Mouse (Mus musculus): ENCODE results near the gene Tnpo3.
A peak's percentile ranks its signal among the peaks of the same experiment; 100 is the strongest.

Tnpo3 gene

DNA sequence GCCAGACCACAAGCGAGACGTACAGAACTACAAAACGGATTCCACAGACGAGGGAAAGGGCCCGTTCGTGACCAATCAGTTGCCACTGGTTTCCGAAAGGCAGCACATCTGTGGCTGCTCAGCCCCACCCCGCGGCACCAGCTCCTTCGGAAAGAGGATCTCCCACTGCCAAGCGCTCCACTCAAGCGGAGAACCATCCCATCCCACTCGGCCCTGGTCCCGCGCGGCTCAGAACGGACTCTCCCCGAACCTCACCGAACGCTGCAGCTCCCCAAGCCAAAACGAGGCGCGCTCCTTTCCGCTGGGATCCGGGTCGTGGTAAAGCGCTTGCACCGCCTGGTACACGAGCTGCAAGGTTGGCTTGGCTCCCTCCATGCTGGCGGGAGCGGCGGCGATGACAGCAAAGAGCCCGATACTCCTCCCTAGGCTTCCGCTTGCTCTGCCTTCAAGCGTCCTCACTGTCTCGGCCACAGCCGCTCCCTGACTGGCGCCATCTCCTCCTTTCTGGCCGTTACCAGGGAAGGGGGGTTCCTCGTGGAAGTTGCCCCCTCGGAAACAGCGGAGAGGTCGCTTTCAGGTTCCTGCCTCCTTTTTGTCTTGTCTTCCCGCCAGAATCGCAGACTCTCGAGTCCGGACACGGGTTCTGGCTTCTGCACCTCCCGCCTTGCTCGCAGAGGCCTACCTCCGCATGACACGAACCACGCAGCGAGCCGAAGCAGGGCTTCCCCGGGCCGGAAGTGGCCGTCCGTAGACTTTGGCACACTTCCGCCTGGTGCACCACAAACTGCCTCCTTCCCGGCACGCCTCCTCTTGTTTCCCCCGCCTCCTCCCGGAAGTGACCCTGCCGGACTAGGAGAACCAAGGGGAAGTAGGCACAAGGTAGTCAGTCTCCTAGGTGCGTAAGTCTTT, at the start of gene Tnpo3:
TSS of gene Tnpo3 (minus strand) at position 777 of the 909 bp plus-strand sequence.
- DNase-seq (ENCODE audit: low spot score), result peak; percentile 89

DNA sequence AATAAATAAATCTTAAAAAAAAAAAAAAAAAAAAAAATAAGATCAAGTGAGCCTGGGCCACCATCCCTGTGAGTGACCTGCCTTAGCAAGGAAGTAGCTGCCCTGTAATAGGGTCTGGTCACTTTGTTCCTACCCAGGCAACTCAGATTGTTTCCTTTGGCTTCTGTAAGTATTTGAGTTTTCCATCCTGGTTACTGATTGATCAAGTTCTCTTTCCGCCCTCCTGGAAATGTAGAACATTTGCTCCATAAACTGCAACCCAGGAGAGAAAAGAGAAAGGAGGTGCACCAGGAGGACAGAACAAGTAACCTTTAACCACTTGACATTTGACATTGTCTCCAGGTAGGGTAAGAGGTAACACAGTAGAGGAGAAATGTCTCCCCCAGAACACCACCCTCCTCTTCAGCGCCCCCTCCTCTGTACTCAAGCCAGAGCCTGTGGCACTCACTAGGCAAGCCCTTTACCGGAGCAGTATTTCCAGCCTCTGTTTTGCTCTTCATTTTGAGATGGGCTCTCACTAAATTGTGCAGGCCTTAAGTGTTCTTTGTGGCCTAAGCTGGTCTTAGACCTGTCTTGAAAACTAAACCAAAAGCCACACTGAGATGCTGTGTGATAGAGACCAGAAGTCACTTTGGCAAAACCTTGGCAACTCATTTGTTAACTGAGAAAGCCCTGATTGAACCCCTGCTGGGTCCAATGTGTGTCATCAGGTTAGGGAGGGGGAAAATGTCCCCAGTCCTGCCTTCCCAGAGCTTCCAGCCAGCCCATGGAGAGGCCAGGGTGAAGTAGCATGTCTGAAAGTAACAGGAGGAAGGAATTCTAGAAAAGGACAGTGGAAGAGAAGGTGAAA, 49.2 kb upstream of the Tnpo3 start:
- DNase-seq (ENCODE audit: low spot score), result no peak

DNA sequence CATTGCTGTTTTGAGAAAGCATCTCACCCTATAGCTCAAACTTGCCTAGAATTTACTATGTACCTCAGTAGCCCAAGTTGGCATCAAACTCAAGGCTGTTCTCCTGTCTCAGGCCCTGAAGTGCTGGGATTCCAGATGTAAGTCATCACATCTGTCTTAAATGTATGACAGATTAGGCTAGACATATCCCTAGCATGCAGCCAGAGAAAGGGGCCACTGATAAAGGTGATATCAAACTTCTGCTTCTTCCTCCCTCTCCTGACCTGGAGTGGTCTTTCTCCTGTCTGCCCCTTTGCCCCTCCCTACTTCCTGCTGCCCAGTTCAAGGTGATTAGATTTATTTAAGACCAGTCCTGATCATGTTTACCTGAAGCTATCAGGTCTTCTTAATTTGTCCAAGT, 43.6 kb upstream of the Tnpo3 start:
- DNase-seq (ENCODE audit: low spot score), result no peak

DNA sequence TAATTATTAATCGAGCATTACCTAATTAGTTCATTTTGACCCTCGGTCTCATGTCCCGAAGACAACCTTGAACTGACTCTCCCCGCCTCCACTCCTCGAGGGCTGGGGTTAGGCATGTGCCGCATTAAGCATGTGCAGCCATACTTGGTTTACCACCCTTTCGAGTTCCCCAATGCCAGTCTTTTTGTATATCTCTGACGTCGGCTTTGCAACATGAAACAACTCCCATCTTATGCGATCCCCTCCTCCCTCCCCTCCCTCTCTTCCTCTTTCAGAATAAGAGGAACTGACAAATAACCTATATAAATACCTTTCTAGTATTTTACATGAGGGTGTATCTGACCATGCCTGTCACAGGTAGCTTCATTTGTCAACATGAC, 40.5 kb upstream of the Tnpo3 start:
- DNase-seq (ENCODE audit: low spot score), result no peak

DNA sequence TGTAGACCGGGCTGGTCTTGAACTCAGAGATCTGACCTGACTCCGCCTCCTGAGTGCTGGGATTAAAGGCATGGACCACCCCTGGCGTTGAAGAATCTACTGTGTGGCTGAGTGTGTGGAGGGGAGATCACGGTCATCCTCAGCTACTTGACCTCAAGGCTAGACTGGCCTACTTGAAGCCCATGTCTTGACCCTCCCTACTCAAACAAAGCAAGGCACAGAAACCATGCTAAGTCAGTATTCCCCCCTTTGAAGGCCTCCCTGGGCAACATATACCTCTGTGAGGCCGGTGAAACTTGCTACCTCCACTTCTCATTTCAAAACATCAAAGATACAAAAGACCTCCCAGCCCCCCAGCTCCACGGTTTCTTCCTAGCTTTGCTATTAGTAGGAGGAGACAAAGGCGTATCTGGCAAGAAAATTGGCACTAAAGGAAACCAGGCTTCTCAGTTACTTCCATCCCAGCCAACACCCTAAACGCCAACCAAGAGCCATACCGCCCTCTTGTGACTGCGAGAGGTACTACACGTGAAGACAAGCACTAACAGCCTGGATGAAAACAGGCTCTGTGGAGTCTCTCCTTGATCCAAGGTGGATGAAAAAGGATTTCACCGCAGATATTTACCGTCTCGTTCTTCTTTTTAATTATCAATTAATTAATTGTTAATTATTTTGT, 39.9 kb upstream of the Tnpo3 start:
- DNase-seq (ENCODE audit: low spot score), result peak; percentile 82

DNA sequence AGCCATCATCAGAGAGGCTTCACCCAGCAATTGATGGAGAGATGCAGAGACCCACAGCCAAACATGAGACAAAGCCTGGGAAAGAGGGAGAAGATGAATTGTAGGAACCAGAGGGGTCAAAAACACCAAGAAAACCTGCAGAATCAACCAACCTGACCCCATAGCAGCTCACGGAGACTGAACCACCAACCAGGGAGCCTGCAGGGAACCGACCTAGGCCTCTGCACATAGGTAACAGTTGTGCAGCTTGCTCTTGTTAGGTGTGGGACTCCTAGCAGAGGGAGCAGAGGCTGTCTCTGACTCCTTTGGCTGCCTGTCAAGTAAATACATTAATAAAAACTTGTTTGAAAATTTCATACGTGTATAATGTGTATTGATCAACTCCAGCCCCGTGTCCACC, 32.1 kb upstream of the Tnpo3 start:
- DNase-seq (ENCODE audit: low spot score), result no peak

DNA sequence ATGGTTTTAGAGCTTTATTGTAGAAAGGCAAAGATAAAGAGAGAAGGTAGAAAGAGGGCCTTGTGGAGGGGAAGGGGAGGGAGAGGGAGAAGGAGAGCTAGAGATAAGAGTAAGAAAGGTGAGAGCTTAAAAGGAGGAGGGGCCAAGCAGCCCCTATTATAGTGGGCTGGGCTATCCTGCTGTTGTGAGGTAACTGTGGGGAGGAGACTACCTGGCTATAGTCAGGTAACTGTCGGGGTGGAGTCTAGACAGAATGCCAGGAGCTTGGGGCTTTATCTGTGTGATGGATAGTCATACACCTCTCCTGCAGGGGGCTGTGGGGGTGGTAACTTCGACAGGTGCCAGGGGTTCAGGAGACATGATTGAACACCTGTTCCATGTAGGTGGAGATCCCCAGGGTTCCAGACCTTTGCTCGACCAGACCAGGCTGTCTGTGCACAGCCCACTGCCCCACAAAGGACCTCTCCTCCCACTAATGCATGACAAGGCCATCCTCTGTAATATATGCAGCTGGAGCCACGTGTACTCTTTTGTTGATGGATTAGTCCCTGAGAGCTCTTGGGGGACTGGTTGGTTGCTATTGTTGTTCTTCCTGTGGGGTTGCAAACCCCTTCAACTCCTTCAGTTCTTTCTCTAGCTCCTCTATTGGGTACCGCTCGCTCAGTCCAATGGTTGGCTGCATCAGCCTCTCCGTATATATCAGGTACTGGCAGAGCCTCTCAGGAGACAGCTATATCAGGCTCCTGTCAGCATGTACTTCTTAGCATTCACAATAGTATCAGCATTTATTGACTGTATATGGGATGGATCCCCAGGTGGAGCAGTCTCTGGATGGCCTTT, 30.1 kb upstream of the Tnpo3 start:
- no peak for DNase-seq (ENCODE audit: low spot score)

DNA sequence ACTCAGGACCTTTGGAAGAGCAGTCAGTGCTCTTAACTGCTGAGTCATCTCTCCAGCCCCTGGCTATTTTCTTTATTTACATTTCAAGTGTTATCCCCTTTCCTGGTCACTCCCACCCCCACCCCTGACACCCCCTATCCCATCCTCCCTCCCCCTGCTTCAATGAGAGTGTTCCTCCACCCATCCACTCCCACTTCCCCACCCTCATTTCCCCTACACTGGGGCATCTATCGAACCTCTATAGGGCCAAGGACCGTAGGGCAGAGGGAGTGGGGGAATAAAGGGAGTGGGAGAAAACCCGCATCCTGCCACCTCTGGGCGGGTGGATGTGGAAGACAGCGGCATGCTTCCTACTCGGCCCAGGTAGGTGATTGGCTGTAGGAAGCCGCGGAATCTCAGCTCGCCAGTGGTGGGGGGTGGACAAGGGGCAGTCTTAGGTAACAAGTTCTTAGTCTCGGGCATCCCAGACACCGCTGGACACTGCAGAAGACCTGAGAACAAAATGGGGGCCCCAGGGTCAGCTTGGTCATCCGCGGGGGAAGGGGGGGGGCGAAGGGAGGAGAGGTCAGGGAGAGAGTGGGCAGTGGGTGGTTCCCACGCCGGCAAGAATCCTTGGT, 29.3 kb upstream of the Tnpo3 start:
- DNase-seq (ENCODE audit: low spot score), result no peak

DNA sequence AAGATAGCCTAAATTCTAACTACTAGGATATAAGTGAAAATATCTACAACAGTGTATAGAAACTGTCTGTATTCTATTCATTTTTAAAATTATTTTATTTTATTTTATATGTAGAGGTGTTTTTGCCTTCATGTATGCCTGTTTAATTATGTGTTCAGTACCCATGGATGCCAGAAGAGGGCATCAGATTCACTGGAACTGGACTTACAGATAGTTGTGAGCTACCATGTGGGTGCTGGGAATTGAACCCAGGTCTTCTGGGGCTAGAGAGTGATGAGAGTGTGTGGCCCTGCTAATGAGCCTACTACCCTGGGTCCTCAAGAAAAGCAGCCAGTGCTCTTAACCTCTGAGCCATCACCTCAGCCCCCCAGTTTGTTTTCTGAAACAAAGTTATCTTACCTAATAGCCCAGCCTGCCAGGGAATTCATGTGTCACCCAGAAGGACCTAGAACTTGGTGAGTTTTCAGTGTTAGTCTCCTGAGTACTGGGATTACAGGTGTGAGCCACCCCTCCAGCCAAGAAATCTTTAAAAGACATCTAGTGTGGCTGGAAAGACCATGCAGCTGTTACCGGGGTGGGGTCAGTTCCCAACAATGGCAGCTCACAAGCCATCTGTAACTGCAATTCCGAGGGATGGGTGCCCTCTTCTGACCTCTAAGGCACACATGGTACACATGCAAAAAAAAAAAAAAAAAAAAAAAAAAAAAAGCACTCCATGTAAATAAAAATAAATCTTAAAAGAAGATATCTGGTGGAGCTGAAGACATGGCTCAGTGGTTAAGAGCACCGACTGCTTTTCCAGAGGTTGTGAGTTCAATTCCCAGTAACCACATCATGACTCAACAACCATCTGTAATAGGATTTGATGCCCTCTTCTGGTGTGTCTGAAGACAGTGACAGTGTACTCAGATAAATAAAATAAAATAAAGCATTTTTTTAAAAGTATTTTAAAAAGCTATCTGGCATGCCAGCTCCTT, 28.0 kb upstream of the Tnpo3 start:
- DNase-seq (ENCODE audit: low spot score), result no peak

DNA sequence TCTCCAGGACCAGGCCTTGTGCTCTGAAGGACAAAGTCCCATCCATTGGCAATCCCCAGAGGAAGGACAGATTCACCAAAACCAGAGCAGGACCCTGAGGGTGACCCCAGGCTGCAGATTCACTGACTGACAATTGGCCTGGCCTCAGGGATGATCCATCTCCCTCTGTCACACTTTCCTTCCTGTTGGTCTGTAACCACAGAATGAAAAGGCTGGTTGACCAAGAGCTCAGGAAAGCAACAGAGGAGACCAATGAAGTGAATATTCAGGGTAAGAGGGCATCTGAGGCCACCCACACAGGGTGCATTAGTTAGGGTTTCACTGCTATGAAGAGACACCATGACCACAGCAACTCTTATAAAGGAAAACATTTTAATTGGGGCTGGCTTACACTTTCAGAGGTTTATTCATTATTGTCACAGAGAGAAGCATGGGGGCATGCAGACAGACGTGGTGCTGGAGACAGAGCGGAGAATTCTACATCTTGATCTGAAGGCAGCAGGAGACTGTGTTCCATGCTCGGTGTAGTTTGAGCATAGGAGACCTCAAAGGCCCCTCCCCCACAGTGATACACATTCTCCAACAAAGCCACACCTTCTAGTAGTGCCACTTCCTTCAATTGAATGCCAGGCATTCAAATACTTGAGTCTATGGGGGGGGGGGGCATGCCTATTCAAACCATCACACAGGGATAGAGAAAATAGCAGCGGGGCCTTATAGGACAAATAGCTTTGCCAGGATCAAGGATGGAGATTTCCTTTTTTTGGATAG, 26.8 kb upstream of the Tnpo3 start:
- no peak for DNase-seq (ENCODE audit: low spot score)

DNA sequence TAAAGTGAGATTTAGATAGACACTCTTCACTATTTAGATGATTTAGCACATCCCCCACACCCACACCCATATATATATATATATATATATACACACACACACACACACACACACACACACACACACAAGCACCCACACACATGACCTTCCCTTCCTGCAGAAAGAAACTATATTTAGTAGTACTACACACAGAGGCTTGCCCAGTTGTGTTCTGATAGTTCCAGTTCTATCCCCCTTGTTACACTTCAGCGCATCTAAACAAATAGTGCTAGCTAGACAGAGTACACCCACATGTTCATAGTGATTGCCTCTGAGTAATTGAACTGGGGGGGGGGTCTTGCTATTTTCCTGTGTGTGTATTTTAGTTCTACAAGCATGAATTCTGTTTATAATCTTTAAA, 24.9 kb upstream of the Tnpo3 start:
- DNase-seq (ENCODE audit: low spot score), result no peak

DNA sequence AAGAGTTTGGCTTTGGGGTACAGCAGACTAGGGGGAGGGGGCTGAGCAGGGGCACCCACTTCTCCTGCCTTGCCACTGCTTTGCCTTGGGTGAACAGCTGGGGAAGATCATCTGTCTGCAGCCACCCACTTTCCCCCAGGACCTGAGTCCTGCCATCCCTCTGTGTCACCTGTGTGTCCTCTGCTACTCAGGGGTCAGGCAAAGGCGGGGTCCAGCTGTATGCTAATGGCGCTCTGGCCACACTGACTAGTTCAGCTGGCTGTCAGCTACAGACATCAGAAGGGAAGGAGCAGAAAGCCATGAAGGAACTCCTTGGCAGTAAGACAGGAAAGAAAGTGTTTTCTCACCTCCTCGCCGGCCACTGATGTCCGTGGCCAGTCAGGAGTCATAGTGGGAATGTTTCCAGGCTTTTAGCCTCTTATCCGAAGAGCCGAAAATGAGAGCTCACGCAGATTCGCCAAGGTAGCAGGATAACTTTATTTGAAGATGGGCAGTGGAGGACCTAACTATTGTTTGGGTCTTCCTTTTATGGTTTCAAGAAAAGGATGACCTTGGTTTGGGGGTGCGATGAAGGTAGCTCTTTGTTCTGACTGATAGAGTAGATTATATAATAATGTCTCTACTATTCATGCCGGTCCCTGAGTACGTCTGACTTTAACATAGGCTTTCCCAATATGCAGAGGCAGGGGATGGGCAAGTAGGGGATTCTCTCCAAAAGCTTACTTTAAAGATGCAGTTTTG, 23.0 kb upstream of the Tnpo3 start:
- no peak for DNase-seq (ENCODE audit: low spot score)

DNA sequence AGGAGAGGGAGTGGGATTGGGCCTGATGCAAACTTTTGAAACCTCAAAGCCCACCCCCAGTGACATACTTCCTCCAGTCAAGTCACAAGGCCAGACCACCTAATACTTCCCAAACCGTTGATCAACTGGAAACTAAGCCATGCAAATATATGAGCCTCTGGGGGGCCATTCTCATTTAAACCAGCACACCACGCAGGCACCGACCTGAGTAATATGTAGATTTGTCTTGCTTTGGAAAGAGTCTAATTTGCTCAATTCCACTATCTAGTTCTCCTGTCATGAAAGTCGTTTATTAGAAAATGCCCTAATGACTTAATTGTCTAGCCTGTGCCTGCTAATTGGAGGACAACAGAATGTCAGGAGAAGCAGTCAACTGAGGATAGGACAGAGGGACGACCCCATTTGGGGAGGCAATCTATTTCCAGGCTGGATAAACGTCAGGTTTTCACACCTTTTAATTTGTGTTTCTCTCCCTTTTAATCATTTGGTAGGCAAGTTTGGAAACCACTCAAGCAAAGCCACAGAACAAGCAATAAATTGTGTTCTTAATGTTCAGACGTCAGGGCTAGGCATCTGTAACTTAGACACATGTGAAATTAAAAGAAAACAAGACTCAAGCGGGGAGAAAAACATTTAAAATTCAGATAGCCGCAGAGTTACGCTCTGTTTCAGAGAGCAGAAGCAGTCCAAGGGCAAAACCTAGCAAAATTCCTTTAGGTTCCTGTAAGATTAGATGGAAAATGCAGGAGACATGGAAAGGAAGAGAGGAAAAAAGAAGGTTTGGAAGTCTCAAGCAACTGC, 22.3 kb upstream of the Tnpo3 start:
- DNase-seq (ENCODE audit: low spot score), result no peak

DNA sequence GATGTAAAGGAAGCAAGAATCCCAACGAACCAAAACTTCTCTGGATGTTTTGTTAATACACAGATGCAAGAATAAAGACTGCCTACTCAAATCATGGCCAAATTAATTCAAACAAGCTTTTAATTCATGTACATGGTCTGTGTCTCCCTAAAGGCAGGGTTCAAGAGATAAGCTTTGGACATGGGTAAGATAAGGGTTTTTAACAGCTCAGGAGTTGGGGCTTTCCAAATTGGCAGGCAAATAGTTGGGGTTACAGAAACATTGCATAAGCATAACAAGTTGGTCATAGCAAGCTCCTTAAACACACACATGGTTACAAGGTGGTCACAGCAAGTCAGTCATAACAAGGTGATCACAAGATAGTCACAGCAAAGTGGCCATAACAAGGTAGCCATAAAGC, 20.5 kb upstream of the Tnpo3 start:
- no peak for DNase-seq (ENCODE audit: low spot score)

DNA sequence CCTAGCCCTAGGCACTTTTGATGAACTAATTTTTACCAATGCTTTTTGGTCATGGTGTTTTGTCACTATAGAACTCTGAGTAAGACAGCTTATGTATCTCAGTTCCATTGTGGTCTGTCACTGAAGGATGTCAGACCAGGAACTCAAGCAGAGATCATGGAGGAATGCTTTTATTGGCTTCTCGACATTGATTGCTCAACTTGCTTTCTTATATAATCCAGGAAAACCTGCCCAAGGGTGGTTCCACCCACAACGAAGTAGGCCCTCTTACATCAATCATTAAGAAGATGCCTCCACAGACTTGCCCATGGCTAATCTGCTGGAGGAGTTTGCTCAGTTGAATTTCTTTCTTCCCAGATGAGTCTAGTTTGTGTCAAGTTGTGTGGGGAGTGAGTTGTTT, 18.1 kb upstream of the Tnpo3 start:
- DNase-seq (ENCODE audit: low spot score), result no peak

DNA sequence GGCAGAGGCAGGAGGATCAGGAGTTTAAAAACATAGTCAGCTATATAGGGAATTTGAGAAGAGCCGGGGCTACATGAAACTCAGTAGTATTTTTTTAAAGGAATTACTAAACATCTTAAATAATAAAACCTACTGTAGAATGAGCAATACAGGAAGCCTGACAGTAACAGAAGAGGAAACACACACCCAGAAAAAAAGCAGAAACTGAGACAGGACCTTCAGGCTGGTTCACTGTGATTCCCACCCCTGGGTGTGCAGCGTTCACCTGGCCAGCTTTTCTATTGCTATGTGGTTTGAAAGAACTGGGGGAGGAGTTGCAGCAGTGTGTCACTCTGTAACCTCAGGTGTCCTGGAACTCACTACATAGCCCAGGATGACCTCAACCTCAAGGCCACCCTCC, 14.2 kb upstream of the Tnpo3 start:
- no peak for DNase-seq (ENCODE audit: low spot score)

DNA sequence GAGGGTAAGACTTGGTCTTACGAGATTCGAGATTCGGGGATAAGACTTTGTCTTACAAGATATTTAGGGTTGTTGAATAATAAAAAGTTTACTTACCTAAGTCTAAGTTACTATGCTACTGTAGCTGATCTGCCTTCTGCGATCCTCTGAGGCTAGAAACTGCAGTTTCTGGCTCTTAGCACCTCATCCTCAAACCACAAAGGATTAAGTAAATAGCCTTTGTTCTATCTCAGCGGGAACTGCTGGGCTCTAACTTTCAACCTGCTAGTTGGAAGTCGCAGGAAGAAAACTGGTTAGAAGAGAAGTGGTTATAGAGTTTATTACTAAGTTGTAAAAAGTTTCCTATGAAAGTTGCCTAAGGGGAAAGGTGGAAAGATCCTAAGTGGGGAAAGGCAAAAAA, 12.6 kb upstream of the Tnpo3 start:
- no peak for DNase-seq (ENCODE audit: low spot score)

Measured in c-Kit-positive CD71-positive TER-119-positive erythroid progenitor cells, embryonic 14.5 days (primary cell).